Mouse (Mus musculus): ENCODE results near the gene Atpif1.
A peak's percentile ranks its signal among the peaks of the same experiment; 100 is the strongest.

The Atpif1 gene

GRCm38 (mm10) chr4:132527917-132528522, 5.4 kb downstream of the Atpif1 start:
- DNase-seq (ENCODE audit: low read depth, low spot score) = no peak

DNA sequence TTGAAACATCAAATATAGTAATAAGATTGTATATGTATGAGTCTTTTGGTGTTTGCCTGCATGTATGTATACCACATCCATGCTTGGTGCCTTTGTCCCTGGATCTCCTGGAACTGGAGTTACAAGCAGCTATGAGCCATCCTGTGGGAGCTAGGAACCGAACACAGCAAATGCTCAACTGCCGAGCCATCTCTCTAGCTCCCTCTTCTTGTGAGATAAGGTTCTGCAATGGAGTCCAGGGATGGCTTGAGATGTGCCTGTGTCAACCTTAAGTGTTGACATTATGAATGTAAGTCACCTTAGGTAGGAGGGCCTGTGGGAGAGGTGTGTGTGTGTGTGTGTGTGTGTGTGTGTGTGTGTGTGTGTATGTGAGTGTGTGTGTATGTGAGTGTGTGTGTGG, 6.8 kb downstream of the Atpif1 start:
- no peak for DNase-seq (ENCODE audit: low read depth, low spot score)

DNA sequence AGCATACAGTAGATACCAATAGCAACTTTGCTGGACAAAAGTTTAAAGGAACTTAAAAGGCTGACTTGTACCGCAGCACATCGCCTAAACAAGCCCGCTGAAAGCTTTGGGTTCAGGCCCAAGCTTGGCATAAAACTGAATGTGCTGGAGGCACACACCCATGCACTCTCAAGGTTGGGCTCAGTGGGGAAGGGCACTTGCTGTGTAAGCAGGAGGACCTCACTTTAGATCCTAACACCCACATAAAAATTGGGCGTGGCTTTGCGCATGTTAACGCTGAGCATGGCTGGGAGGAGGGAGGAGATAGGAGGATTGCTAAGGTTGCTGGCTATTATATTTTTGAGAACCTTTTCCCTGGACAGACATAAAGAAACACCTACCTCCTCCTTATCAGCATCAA, 8.7 kb downstream of the Atpif1 start:
- DNase-seq (ENCODE audit: low read depth, low spot score) = no peak

- no peak for DNase-seq (ENCODE audit: low read depth, low spot score)
These were observed 9.1 kb downstream of the Atpif1 start for GRCm38 (mm10) chr4:132524321-132524741.

DNA sequence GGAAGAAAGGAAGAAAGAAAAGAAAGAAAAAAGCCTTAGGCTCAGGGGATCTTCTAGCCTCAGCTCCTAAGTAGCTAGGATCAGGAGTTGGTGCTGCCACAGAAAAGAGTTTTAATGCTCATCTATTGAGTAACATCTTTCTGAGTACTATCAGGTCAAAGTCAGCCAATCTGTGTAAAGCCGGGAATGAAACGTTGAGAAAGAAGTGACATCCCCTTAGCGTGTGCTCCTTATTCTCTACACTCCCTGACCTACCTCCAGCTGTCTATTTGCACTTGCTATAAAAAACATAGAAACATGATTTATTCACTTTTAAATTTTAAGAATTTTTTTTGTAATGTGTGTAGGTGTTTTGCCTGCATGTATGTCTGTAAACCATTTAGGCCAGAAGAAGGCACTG, 14.3 kb downstream of the Atpif1 start:
- no peak for DNase-seq (ENCODE audit: low read depth, low spot score)

DNA sequence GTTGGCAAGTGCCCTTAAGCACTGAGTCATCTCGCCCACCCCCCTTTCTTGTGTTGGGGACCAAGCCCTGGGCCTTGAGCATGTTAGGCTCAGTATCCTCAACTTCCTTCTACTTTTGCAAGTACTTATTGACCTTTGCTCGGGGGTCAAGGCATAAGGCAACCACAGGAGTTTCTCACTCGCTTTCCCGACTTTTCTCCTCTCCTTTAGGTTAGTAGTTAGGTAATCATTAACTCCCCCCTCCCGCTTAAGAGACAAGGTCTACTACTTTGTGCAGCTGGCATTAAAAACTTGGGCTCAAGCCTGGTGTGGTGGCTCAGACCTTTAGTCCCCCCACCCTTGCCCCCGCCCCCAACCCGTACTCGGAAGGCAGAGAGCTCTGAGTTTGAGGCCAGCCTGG, 15.4 kb downstream of the Atpif1 start:
- no peak for DNase-seq (ENCODE audit: low read depth, low spot score)

DNA sequence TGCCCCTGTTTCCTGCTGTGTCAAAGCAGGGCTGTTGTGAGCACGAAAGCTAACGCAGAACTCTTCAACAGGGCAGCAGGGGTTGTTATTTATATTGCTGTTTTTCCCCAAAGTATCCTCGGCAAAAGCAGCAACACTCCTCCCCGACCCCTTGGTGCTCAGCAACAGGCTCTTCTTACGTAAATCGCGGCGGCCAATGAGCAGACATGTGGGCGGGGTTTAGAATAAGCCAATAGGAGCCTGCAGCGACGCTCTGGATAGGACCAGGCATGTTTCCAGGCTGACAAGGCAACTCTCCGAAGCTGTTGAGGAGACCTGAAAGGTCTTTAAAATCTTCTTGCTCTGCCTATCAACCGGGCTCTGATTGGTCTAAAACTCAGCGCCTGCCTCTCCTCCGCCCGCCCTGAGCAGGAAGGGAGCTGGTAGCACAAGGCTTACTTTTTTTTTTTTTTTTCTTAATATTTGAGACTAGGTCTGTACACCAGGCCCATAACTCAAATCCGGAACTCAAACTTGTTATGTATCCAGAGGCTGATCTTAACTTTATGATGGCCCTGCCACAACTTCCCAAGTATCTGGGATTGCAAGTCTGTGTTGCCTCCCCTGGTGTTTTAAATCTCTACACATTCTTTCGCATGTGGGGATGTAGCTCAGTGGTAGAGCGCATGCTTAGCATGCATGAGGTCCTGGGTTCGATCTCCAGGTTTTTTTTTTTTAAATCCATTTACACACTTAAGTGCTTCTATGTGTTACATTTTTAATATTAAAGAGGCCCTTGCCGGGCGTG, 17.9 kb downstream of the Atpif1 start:
- peak; percentile 92 for DNase-seq (ENCODE audit: low read depth, low spot score)

GRCm38 (mm10) chr4:132514555-132515135, 18.8 kb downstream of the Atpif1 start:
- no peak for DNase-seq (ENCODE audit: low read depth, low spot score)

- DNase-seq (ENCODE audit: low read depth, low spot score) = peak; percentile 45
These were observed 19.8 kb downstream of the Atpif1 start for GRCm38 (mm10) chr4:132513395-132514273.

DNA sequence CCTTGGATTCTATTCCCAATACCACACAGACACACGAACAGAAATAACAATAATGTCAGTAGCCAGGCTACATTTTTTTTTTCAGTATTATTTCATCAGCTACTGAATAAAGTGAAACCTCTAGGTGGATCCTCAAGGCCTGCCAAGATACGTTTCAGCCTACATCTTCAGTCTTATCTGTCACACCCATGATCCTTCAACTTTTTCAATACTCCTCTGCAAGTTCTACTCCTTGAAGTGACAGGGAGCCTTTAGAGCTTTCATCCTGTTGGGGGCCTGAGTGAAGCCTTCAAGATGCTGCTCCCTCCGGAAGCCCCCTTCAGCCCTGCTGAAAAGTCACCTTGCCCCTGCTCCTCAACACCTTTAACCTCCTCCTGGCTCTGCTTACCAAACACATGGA, 21.4 kb downstream of the Atpif1 start:
- DNase-seq (ENCODE audit: low read depth, low spot score) = no peak

GRCm38 (mm10) chr4:132510352-132510798, 23.1 kb downstream of the Atpif1 start, which contains the start of gene Sesn2:
Sesn2 (minus strand) TSS chr4:132510501.
- peak; percentile 86 for DNase-seq (ENCODE audit: low read depth, low spot score)

GRCm38 (mm10) chr4:132509621-132510296, 23.7 kb downstream of the Atpif1 start:
- peak; percentile 73 for DNase-seq (ENCODE audit: low read depth, low spot score)

- no peak for DNase-seq (ENCODE audit: low read depth, low spot score)
These were observed 26.2 kb downstream of the Atpif1 start for GRCm38 (mm10) chr4:132507210-132507609.

GRCm38 (mm10) chr4:132506250-132506649, 27.2 kb downstream of the Atpif1 start:
- no peak for DNase-seq (ENCODE audit: low read depth, low spot score)

GRCm38 (mm10) chr4:132505800-132506199, 27.7 kb downstream of the Atpif1 start:
- DNase-seq (ENCODE audit: low read depth, low spot score) = no peak

DNA sequence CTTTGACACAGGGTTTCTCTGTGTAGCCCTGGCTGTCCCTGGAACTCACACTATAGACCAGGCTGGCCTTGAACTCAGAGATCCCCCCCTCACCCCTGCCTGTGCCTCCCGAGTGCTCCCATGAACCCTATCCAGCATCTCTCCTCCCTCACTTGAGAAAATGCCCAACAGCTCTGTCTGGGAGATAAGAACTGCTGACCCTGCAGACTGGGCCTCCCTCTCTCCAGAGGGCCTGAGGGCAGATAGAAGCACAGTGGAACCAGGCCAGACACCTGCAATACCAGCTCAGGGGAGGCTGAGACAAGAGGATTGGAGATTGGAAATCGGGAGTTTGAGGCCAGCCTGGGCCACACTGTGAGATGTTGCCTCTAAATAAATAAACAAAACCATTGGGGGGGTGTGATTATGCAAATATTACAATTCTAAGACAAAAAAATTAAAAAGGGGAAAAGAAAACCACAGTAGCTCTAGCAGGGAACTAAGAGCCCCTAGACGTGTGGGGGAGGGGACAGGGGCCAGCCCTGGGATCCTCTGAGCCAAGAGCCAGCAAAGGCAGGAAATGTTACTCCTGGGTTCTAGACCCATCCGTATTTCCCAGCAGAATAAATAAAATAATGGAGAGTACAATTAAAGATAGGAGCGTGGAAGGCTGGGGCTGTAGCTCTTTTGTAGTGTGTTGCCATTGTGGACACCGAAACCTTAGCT, 28.3 kb downstream of the Atpif1 start:
- DNase-seq (ENCODE audit: low read depth, low spot score) = no peak

GRCm38 (mm10) chr4:132503344-132503743, 30.1 kb downstream of the Atpif1 start:
- DNase-seq (ENCODE audit: low read depth, low spot score) = no peak

GRCm38 (mm10) chr4:132501639-132502038, 31.8 kb downstream of the Atpif1 start:
- DNase-seq (ENCODE audit: low read depth, low spot score) = no peak

DNA sequence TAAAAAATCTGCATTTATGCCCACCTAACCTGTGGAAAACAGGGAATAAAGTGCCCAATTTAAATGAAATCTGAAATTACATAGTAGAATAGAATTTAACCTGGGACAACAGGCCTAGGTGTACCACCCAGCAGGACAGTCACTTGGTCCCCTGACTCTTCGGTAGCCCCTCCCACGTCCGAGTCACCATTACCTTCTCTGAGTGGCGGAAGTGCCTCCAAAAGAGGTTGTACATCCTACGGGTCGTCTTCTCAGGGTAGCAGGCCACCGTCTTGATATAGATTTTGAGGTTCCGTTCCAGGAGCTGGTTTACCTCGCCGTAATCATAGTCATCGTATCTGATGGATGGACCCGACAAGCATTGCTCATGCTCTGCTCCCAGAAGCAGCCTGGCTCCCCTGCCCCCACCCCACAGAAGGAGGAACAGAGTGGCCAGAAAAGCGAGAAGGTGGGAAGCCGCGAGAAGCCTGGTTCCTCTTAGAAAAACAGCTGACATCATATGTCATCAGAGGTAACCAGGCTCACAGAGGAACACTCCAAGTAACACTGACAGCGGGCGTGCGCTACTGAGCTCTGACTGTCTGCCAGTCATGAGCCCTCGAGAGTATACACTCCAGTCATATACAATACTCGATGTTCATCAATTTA, 39.1 kb downstream of the Atpif1 start:
- DNase-seq (ENCODE audit: low read depth, low spot score) = no peak

Measured in WW6 (cell line).